Mouse (Mus musculus): ENCODE data around the gene Abhd17b. TPM values are rescaled to one million over a fixed set of nuclear protein-coding genes. Genes with fewer than 3 reads are reported as not detected.
A peak's percentile ranks its signal among the peaks of the same experiment; 100 is the strongest.

The Abhd17b gene
- total and polyA plus RNA-seq, 3 experiments, result 19.3 to 62.1 (median 33.5) TPM

- TF ChIP-seq JUND (conservative IDR thresholded peaks at IDR 0.05; ENCODE audit: low read depth, low read length) (peak; percentile 89), KAT2A (IDR thresholded peaks at IDR 0.05; ENCODE audit: insufficient replicate concordance, low read length) (no peak), JUN (IDR thresholded peaks at IDR 0.05; ENCODE audit: insufficient read depth, low read depth, low read length) (peak; percentile 85), MYC (IDR thresholded peaks at IDR 0.05; ENCODE audit: low read depth, low read length) (0 out of 2 replicates have a peak, but pooled peaks have one; percentile 14), MAFK (IDR thresholded peaks at IDR 0.05; ENCODE audit: insufficient replicate concordance, low read length) (peak; percentile 33; the same call in 1 of the 2 replicates)
These were observed 75.4 kb downstream of the Abhd17b start (continued) for GRCm38 (mm10) chr19:21728342-21728741.

DNA sequence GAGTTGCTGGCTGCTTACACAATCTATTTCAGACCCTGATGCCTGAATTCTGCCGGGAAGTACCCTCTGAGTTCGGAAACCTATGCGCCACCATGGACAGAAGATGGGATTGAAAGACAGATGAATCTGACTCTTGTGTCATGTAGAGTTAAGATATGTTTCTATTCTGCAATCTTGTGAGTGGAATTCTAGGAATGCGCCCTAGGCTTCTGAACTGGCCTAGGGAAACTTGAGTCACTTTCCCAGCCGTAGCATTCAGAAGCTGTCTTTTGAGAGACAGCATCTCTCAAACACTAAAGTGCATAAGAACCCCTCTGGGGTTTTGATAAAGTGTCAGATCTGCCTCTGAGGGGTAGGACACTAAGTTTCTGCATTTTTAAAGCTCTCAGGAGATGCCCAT is 78.9 kb downstream of the Abhd17b start:
- no peak for DNase-seq (ENCODE audit: extremely low read depth)
- Histone ChIP-seq H3K9ac (ENCODE audit: insufficient read depth, low read depth) (no peak overlapping the region), H3K79me2 (replicated peaks; ENCODE audit: control insufficient read depth, extremely low read depth, insufficient read depth, poor library complexity, severe bottlenecking) (no peaks in the 10 kb centered on the region), H3K4me1 (ENCODE audit: control insufficient read depth in 1 of 2, insufficient read depth in 2 of 2) (peaks cover 8 to 20% of the 10 kb centered on the region in 2 experiments; a peak in 3 of 4 replicates), H3K36me3 (replicated peaks in 1 of 2; ENCODE audit: control insufficient read depth in 1 of 2, insufficient read depth in 1 of 2, low read length in 1 of 2) (no peaks in the 10 kb centered on the region), H3K4me3 (replicated peaks in 1 of 3; ENCODE audit: low read depth in 2 of 3, low read length in 2 of 3, poor library complexity in 1 of 3) (no peak overlapping the region), H3K27ac (ENCODE audit: insufficient read depth, low read depth) (no peak overlapping the region), H3K27me3 (replicated peaks) (no peaks in the 10 kb centered on the region), H3K4me2 (ENCODE audit: insufficient read depth, low read depth, poor library complexity, severe bottlenecking) (no peak overlapping the region), H3K9me3 (replicated peaks; ENCODE audit: low read length) (no peaks in the 10 kb centered on the region)
- dilution Hi-C loops (cut with MboI; ENCODE audit: extremely low pct_ligation_motif_present, extremely low pct_unique_long_range_greater_than_20kb, low sequenced_read_pairs) (no loop called here), in situ Hi-C loops (cut with MboI; ENCODE audit: low pct_ligation_motif_present, low pct_unique_long_range_greater_than_20kb, low sequenced_read_pairs) (loop anchor here (25.0 kb wide), 1 partner anchor 695 kb away; no protein-coding TSS in a partner anchor)
- TF ChIP-seq BHLHE40 (IDR thresholded peaks at IDR 0.05; ENCODE audit: low read depth, low read length) (no peak), ZNF384 (IDR thresholded peaks at IDR 0.05; ENCODE audit: low read depth, low read length) (no peak), MAX (IDR thresholded peaks at IDR 0.05; ENCODE audit: low read length) (no peak), HCFC1 (IDR thresholded peaks at IDR 0.05; ENCODE audit: low read depth, low read length) (no peak), MAZ (IDR thresholded peaks at IDR 0.05; ENCODE audit: low read depth, low read length) (no peak), POLR2AphosphoS2 (IDR thresholded peaks at IDR 0.05; ENCODE audit: low read depth, low read length) (no peak), ZMIZ1 (IDR thresholded peaks at IDR 0.05; ENCODE audit: low read depth, low read length) (no peak), RAD21 (IDR thresholded peaks at IDR 0.05; ENCODE audit: low read depth, low read length) (no peak), TBP (conservative IDR thresholded peaks at IDR 0.05; ENCODE audit: low read depth, low read length) (no peak), MAFK (IDR thresholded peaks at IDR 0.05; ENCODE audit: insufficient replicate concordance, low read length) (no peak), E2F4 (IDR thresholded peaks at IDR 0.05; ENCODE audit: insufficient replicate concordance, low read depth, low read length) (no peak), JUN (IDR thresholded peaks at IDR 0.05; ENCODE audit: insufficient read depth, low read depth, low read length) (no peak), UBTF (IDR thresholded peaks at IDR 0.05; ENCODE audit: low read depth, low read length) (no peak), SMC3 (IDR thresholded peaks at IDR 0.05; ENCODE audit: low read depth, low read length) (no peak), POLR2A (IDR thresholded peaks at IDR 0.05; ENCODE audit: low read depth, low read length) (no peak), NELFE (IDR thresholded peaks at IDR 0.05; ENCODE audit: low read depth, low read length) (no peak)
